Comparison of ENCODE assay signal across 8 mouse cellular contexts in the genomic region with DNA sequence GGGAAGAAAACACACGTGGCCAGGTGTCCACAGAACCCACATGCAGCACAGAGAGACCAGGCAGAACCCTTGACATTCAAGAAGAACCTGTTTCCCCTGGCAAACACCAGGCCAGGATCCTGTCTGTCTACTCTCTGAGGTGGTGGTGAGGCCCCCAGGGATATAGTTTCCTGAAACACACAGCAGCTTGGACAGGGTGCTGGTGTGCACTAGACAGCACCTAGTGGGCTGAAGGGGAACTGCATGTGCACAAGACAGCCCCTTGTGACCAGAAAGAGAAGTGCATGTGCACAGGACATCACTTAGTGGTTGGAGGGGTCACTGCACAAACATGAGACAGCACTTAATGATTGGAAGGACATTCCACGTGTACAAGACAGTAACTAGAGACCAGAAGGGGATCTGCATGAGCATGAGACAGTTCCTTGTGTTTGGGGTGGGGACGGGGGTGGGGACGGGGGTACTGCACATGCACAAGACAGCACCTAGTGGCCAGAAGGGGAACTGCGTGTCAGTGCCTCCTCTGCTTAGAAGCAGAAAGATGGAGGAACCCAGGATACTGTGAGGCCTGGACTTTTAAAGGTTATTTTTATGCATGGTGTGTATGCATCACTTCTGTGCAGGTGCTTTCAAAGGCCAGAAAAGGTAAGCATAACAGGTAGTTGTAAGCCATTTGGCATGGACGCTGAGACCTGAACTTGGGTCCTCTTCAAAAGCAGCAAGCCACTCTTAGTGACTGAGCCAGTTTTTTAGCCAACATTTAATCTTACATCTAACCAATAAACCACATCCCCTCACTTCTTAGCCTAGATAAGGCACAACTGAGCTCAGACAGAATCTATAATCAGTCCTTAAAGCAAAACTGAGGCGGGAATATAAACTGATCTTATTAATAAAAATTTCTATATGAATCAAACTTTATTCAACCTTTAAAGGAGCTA. TPM values are rescaled to one million over a fixed set of nuclear protein-coding genes. Genes with fewer than 3 reads are reported as not detected.
DNase-seq lines count a peak whose midpoint lies in the region; ATAC-seq and TF ChIP-seq lines count a peak whose summit lies in the region.

No protein-coding gene starts in this region.

- no peaks in the 10 kb centered on the region for H3K27me3 ChIP-seq in kidney, postnatal 0 days (ENCODE audit: insufficient read depth, low read length)
- H3K27me3 ChIP-seq in kidney, embryonic 14.5 days (ENCODE audit: control insufficient read depth, insufficient read depth, low read length) = no peaks in the 10 kb centered on the region

- peak; percentile 47 for DNase-seq in kidney, postnatal 0 days (ENCODE audit: low spot score)
- DNase-seq in WW6 (ENCODE audit: low read depth, low spot score) = peak; percentile 50
- DNase-seq in hindlimb bud, embryonic 11.5 days (ENCODE audit: extremely low spot score, low read depth, low spot score) = peak; percentile 8
- peak; percentile 23 for DNase-seq in naive thymus-derived CD4-positive, alpha-beta T cell, adult 2 months (ENCODE audit: low read depth)
- DNase-seq in layer of hippocampus, adult 9-11 months = no peak
- no peak for DNase-seq in right cerebral cortex, postnatal 14 days
- DNase-seq in left cerebral cortex, postnatal 10 days (ENCODE audit: extremely low spot score in 1 of 2, low spot score in 2 of 2) = no peak

- no peak overlapping the region for H3K4me2 ChIP-seq in kidney, postnatal 0 days (ENCODE audit: low read length)
- H3K4me2 ChIP-seq in kidney, embryonic 14.5 days (replicated peaks; ENCODE audit: low read depth, low read length) = no peak overlapping the region

- peak; percentile 73 for TF ChIP-seq CTCF in kidney, postnatal 0 days (IDR thresholded peaks at IDR 0.05; ENCODE audit: low read depth)

- H3K9ac ChIP-seq in kidney, postnatal 0 days (ENCODE audit: low read depth, low read length) = no peak overlapping the region
- H3K9ac ChIP-seq in kidney, embryonic 14.5 days (ENCODE audit: low read depth, low read length) = no peak overlapping the region

- H3K9me3 ChIP-seq in kidney, postnatal 0 days (replicated peaks; ENCODE audit: low read length) = no peaks in the 10 kb centered on the region
- H3K9me3 ChIP-seq in kidney, embryonic 14.5 days (ENCODE audit: control insufficient read depth, low read length) = peaks cover 6% of the 10 kb centered on the region; the same call in 1 of the 2 replicates

- 79% methylated on average over 7 of the region's 7 CpGs for WGBS in kidney, postnatal 0 days
- 75% methylated on average over 7 of the region's 7 CpGs for WGBS in kidney, embryonic 14.5 days

- no peak overlapping the region for H3K27ac ChIP-seq in kidney, postnatal 0 days
- H3K27ac ChIP-seq in kidney, embryonic 14.5 days (ENCODE audit: low read depth, low read length) = no peak overlapping the region

- ATAC-seq in kidney, postnatal 0 days (replicated peaks; ENCODE audit: low FRiP score, low read depth) = peak; percentile 49; the same call in 1 of the 2 replicates
- no peak for ATAC-seq in kidney, embryonic 14.5 days (ENCODE audit: low FRiP score, low TSS enrichment)

- H3K4me1 ChIP-seq in kidney, postnatal 0 days (replicated peaks; ENCODE audit: insufficient read depth, low read length) = no peaks in the 10 kb centered on the region
- H3K4me1 ChIP-seq in kidney, embryonic 14.5 days (ENCODE audit: control insufficient read depth, insufficient read depth, low read length) = no peaks in the 10 kb centered on the region

- no peaks in the 10 kb centered on the region for H3K36me3 ChIP-seq in kidney, postnatal 0 days (ENCODE audit: insufficient read depth, low read length)
- H3K36me3 ChIP-seq in kidney, embryonic 14.5 days (ENCODE audit: control insufficient read depth, insufficient read depth, low read length) = no peaks in the 10 kb centered on the region

- H3K4me3 ChIP-seq in kidney, postnatal 0 days (replicated peaks; ENCODE audit: low read depth, low read length) = no peak overlapping the region
- no peak overlapping the region for H3K4me3 ChIP-seq in kidney, embryonic 14.5 days (ENCODE audit: low read length)

- intact Hi-C loops in left cerebral cortex, postnatal 10 days (cut with DNase I) = no loop called here

RNA-seq across cellular contexts. Expression of a gene that starts 54.7 kb away (rescaled TPM):
- polyA plus RNA-seq in kidney, postnatal 0 days (2015; fragmentation: Nextera tagmentation; extraction: Ambion mirVana) = 33.3 and 34.1 TPM in 2 replicates
- 24.7 and 48.8 TPM in 2 replicates for polyA plus RNA-seq in kidney, embryonic 14.5 days (2014; fragmentation: Nextera tagmentation; extraction: Ambion mirVana)
- total RNA-seq in left cerebral cortex, postnatal 10 days (2021) = 1 to 10 TPM; 3.0 to 4.8 TPM

Comparison
In these comparisons a context has a peak if more than half of its experiments do, and no peak if none do; other contexts are left out.
1. DNase-seq: peak in kidney, postnatal 0 days (single experiment), WW6 (single experiment), hindlimb bud, embryonic 11.5 days (single experiment) and naive thymus-derived CD4-positive, alpha-beta T cell, adult 2 months (single experiment); none in layer of hippocampus, adult 9-11 months (single experiment), right cerebral cortex, postnatal 14 days (single experiment) and left cerebral cortex, postnatal 10 days (0 of 2).